Mouse (Mus musculus) gastrocnemius, adult 18-20 months (tissue): ENCODE measurements around the gene Nuf2. TPM values are rescaled to one million over a fixed set of nuclear protein-coding genes. Genes with fewer than 3 reads are reported as not detected.
"Not testable (repeated sequence)": the region's sequence is repeated elsewhere in the genome, so short reads cannot be mapped to it uniquely, and the experiment has no call there.

ENCODE experiments used
- DNase-seq: peaks from one replicate; pipeline ENCODE4 v3.0.0; 2021; ENCODE audit warnings: low spot score
- long read RNA-seq, 2 experiments: library from polyadenylated mRNA; stranded (forward); transcript quantifications; one replicate each; pipeline ENCODE4 v2.0.0; 2021
- total RNA-seq, 2 experiments: library from RNA; stranded (reverse); gene quantifications; 2 replicates each; pipeline ENCODE4 v1.2.3; 2021

Gene Nuf2
- total RNA-seq: under 1 TPM in 1 of 2 experiments, not detected in 1; 0.34 TPM
- long read RNA-seq, experiment 1: 0 reads
- long read RNA-seq, experiment 2: 0 reads

GRCm38 (mm10) chr1:169530876-169531701, at the start of gene Nuf2:
Gene Nuf2, minus strand, starts transcription at chr1:169531464.
- peak; percentile 99 for DNase-seq

- DNase-seq: no peak
Measured at GRCm38 (mm10) chr1:169579572-169579971, 48.3 kb upstream of the Nuf2 start.

- no peak for DNase-seq
Measured at GRCm38 (mm10) chr1:169574136-169574535, 42.9 kb upstream of the Nuf2 start.

- no peak for DNase-seq
Measured at GRCm38 (mm10) chr1:169555621-169556020, 24.4 kb upstream of the Nuf2 start.

- DNase-seq: no peak
Measured at GRCm38 (mm10) chr1:169555019-169555418, 23.8 kb upstream of the Nuf2 start.

- DNase-seq: no peak
Measured at GRCm38 (mm10) chr1:169553446-169553845, 22.2 kb upstream of the Nuf2 start.

- DNase-seq: no peak
Measured at GRCm38 (mm10) chr1:169540415-169540814, 9.2 kb upstream of the Nuf2 start.

- DNase-seq: peak; percentile 75
Measured at GRCm38 (mm10) chr1:169531702-169532535, 655 bp upstream of the Nuf2 start.

GRCm38 (mm10) chr1:169529996-169530518, 1.2 kb downstream of the Nuf2 start:
- DNase-seq: no peak

GRCm38 (mm10) chr1:169526006-169526680, 5.1 kb downstream of the Nuf2 start:
- no peak for DNase-seq

GRCm38 (mm10) chr1:169519337-169519736, 11.9 kb downstream of the Nuf2 start:
- no peak for DNase-seq

GRCm38 (mm10) chr1:169517899-169518517, 13.3 kb downstream of the Nuf2 start:
- DNase-seq: not testable (repeated sequence)

- no peak for DNase-seq
Measured at GRCm38 (mm10) chr1:169517376-169517892, 13.8 kb downstream of the Nuf2 start.

- DNase-seq: no peak
Measured at GRCm38 (mm10) chr1:169506354-169506753, 24.9 kb downstream of the Nuf2 start.

- no peak for DNase-seq
Measured at GRCm38 (mm10) chr1:169502876-169503275, 28.4 kb downstream of the Nuf2 start.

- no peak for DNase-seq
Measured at GRCm38 (mm10) chr1:169495621-169496020, 35.6 kb downstream of the Nuf2 start.

- no peak for DNase-seq
Measured at GRCm38 (mm10) chr1:169491561-169491960, 39.7 kb downstream of the Nuf2 start.

- no peak for DNase-seq
Measured at GRCm38 (mm10) chr1:169485408-169485885, 45.8 kb downstream of the Nuf2 start.

- DNase-seq: no peak
Measured at GRCm38 (mm10) chr1:169484565-169484964, 46.7 kb downstream of the Nuf2 start.

GRCm38 (mm10) chr1:169482596-169483335, 48.5 kb downstream of the Nuf2 start:
- no peak for DNase-seq
